Mouse (Mus musculus) myocyte (in vitro differentiated cells): Measurements from ENCODE around the gene Etnk2.

Source experiments
- MYOD1 ChIP-seq, 3 experiments: IDR thresholded peaks; one replicate each; pipeline ENCODE4 v1.6.1; 2011; ENCODE audit warnings: control low read depth in 2 of 3, low read depth in 2 of 3, mild to moderate bottlenecking in 2 of 3, moderate library complexity in 1 of 3; ENCODE audit not compliant: insufficient read length in 2 of 3, control insufficient read depth in 1 of 3
- POLR2A ChIP-seq: IDR thresholded peaks from one replicate; pipeline ENCODE4 v1.6.1; 2011; ENCODE audit warnings: low read depth, mild to moderate bottlenecking, control low read depth, moderate library complexity; ENCODE audit not compliant: insufficient read length

GRCm38 (mm10) chr1:133407436-133407835, 44.1 kb downstream of the Etnk2 start:
- TF ChIP-seq POLR2A = no peak
- no peak for TF ChIP-seq MYOD1 (IDR thresholded peaks at IDR 0.05; ENCODE audit: control insufficient read depth in 1 of 3, insufficient read length in 2 of 3, low read depth in 2 of 3)
